Mouse (Mus musculus) telencephalon, adult 2 months (tissue): ENCODE measurements at regions not wholly inside any gene's neighbourhood (a gene's known extent, or its start where the extent isn't known, plus 50 kb on each side); places are given as distances from the start of the nearest gene placed in this dataset.

Source experiments
- DNase-seq: peaks from one replicate; pipeline ENCODE4 v3.0.0-alpha.2; 2011; ENCODE audit warnings: low read depth, low spot score

DNA sequence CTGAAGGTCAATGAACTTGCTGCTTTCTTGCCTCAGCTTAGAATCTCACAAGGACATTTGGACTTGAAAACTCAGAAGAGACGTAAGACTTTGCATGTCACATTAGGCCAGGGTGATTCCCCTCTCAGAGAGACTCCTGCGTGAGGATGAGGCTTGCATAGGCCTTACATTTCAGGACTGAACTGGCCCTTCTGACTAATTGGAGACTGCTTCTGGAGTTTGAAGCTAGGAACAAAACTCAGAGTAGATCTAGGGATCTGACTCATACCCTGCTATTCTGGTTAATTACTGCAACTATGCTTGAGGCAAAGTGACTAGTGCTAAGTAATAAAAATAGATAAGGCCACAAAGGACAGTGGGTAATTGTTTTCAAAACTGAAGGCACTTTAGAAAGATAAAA, 365.2 kb upstream of the Stxbp6 start:
- DNase-seq = no peak

DNA sequence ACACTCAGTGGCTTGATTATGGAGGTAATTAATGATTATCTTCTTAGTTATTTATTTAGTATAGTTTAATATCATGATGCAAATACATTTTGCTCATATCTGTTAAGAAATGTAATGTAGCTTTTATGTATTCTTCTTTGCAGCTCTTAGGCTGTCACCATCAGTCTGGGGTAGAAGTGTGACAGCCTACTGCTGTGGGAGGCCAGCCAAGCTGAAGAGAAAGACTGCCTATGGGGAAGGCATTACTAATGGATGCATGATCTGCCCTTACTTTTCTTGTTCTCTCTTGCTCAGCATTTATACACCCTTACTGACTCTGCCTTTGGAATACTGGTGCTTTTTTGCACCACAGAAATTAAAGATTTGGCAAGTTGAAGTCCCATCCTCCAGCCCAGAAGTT, 362.8 kb upstream of the Stxbp6 start:
- no peak for DNase-seq

DNA sequence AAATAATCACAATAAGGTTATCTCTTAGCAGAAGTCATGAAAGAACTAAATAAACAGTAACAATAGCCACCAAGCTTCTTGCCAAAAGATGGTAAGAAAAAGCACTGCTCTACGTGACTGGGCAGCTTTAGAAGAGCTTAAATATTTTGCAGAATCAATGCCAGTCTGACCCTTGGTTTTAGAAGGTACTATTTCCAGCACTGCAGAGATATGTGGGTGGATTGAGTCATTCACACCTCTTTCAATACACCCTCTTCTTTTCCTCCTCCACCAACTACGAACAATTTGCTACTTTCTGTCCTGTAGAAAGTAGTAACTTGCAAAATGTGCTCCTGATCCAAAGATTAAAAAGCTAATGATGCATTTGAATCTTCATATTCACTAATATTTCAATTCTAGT, 324.9 kb upstream of the Stxbp6 start:
- DNase-seq = peak; percentile 71

DNA sequence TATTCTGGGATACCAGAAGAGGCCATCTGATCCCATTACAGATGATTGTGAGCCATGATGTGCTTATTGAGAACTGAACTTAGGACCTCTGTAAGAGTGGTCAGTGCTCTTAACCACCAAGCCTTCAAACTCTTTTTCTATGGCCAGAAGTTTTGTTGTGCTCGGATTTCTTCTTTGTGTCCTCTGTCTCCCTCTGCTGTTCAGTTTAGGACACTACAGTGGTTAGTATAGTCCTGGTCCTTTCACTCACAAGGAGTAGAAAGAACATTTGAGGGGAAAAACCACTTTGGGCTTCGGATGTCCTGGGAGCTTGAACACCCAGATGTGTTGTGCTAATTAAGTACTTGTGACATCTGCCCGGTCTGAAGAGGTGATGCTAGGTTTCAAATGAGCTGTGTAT, 310.4 kb upstream of the Stxbp6 start:
- peak; percentile 24 for DNase-seq
